Mouse (Mus musculus): ENCODE data around the gene Cbfa2t3. TPM values are rescaled to one million over a fixed set of nuclear protein-coding genes. Genes with fewer than 3 reads are reported as not detected.

The Cbfa2t3 gene
- polyA plus RNA-seq, 1 experiment from 2014 or later, result 4.8 TPM

DNA sequence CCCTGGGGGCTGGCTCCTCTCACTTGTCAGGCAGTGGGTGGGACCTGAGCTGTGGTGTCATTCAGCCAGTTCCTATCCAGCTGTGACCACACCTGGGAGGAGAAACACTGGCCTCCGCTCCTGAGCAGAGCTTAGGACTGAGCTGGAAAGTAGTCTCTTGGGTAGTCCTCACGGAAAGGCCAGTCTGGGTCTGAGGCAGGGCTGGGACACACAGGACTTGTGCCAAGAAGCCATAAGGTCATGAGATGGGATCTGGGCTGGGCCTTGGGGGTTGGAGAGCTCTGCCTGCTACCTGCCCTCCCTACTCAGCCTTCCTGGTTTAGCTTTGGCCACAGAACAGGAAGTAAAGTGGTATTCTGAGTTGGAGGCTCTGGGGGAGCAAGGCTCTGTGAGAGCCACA, 72.0 kb downstream of the Cbfa2t3 start:
- Histone ChIP-seq H3K4me3 (replicated peaks) (no peak overlapping the region), H3K4me1 (no peaks in the 10 kb centered on the region), H3K36me3 (no peaks in the 10 kb centered on the region), H3K4me2 (no peak overlapping the region), H3K27ac (no peak overlapping the region), H3K9ac (no peak overlapping the region), H3K9me3 (no peaks in the 10 kb centered on the region), H3K27me3 (replicated peaks) (peaks cover 10% of the 10 kb centered on the region; the same call in 1 of the 2 replicates)
- 88% methylated on average over 2 of the region's 2 CpGs for WGBS
- ATAC-seq (ENCODE audit: insufficient read depth, low FRiP score, low read depth), result peak; percentile 16; the same call in 1 of the 2 replicates

DNA sequence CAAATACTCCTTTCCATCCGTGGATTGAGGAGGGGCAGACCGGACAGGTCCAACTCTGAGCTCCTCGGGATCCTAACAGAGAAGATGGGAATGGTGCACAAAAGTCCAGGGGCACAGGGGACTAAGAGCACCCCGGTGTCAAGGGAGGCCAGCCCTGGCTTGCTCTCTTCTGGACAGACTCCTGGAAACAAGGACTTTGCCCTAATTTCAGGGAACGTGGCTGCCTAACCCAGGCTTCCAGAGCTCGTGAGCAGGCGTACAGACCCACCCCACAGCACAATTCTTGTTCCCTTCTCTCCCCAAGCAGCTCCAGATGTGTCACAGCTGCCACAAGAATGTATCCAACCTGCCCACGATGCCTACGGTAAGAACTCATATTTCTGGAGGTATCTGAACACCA, 73.1 kb downstream of the Cbfa2t3 start:
- Histone ChIP-seq H3K4me2 (no peak overlapping the region), H3K9me3 (no peaks in the 10 kb centered on the region), H3K4me1 (no peaks in the 10 kb centered on the region), H3K36me3 (no peaks in the 10 kb centered on the region), H3K27ac (no peak overlapping the region), H3K9ac (no peak overlapping the region), H3K4me3 (replicated peaks) (no peak overlapping the region), H3K27me3 (replicated peaks) (peaks cover 10% of the 10 kb centered on the region; the same call in 1 of the 2 replicates)
- 71% methylated on average over 9 of the region's 9 CpGs for WGBS
- ATAC-seq (ENCODE audit: insufficient read depth, low FRiP score, low read depth), result no peak

DNA sequence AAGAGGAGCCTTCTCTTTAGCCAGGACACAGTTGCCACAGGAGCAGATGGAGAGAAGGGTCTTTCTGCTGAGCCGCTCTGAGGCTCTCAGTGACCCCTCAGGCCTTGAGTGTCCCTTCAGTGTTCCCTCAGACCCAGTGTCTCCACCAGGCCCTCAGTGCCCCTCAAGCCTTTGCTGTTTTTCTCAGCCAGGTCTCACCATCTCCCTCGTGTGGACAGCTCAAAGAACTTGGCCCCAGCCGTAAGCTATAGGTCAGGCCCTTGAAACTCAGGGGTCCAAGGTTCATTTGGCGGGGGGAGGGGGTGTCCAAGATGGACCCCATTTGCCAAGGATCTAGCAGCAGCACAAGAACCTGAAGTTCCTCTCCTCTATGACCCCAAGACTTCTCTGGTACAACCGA, 74.3 kb downstream of the Cbfa2t3 start:
- Histone ChIP-seq H3K9me3 (no peaks in the 10 kb centered on the region), H3K4me3 (replicated peaks) (no peak overlapping the region), H3K4me1 (no peaks in the 10 kb centered on the region), H3K9ac (no peak overlapping the region), H3K36me3 (no peaks in the 10 kb centered on the region), H3K4me2 (no peak overlapping the region), H3K27ac (no peak overlapping the region), H3K27me3 (replicated peaks) (0 out of 2 replicates have a peak, but pooled peaks cover 3% of the 10 kb centered on the region)
- 70% methylated on average over 5 of the region's 5 CpGs for WGBS
- ATAC-seq (ENCODE audit: insufficient read depth, low FRiP score, low read depth), result no peak

DNA sequence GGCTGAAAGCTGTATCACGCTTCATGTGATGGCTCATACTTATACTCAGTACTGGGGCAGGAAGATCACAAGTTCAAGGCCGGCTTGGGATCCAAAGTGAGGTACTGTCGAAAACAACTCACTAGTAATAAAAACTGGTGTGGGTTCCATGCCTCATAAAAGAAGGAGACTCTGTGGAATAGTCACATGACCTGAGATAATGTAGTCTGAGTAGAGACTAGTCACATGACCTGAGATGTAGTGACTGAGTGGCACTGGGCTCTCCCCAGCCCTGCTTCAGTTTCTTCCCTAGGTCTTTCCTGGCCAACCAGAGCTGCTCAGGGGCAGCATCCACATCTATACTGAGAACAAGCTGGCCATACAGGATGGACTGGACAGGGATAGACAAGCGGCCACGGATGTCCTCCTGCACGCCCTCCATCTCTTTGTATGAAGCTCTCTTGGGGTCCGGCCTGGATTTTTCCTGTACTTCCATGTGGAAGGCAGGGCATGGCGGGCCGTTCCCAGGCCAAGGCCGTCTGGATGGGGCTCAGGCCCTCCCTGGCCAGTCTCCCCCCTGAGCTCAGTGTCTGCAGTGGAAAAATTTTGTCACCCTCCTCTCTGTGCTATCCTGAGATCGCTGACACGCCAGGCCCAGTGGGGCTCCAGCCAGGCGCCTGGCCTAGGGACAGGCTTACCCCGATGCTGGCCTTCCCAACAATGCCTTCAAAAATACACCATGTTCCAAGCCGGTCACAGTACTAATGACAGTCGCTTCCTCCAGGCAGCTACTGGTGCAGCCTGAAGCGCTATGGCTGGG, 74.9 kb downstream of the Cbfa2t3 start:
- H3K9me3 ChIP-seq, result no peaks in the 10 kb centered on the region
- H3K9ac ChIP-seq, result no peak overlapping the region
- H3K27ac ChIP-seq, result no peak overlapping the region
- no peak for ATAC-seq (ENCODE audit: insufficient read depth, low FRiP score, low read depth)
- WGBS, result 92% methylated on average over 17 of the region's 17 CpGs
- no peak overlapping the region for H3K4me2 ChIP-seq
- H3K4me3 ChIP-seq (replicated peaks), result no peak overlapping the region
- H3K4me1 ChIP-seq, result no peaks in the 10 kb centered on the region
- H3K27me3 ChIP-seq (replicated peaks), result no peaks in the 10 kb centered on the region
- no peaks in the 10 kb centered on the region for H3K36me3 ChIP-seq

DNA sequence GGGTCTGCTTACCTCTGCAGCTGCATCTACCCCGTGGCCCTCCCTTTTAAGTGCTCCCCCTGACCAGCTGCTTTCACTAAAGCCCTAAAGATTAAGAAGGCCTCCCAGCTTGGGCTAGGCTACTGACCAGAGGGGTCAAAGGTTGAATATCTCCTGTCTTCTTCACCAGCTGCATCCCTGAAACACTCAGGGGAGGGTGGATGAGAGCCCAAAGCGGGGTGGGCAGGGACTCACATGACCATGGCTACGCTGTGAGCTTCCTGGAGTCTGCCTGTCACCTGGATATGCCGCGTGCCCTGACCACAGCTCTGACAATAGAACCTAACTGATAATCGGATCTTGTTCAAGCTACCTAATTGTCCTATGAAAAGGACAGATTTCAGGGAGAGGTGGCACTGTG, 76.2 kb downstream of the Cbfa2t3 start, which contains the start of gene Pabpn1l:
TSS of gene Pabpn1l (minus strand) at position 13 of the 400 bp plus-strand sequence.
- Histone ChIP-seq H3K9me3 (no peaks in the 10 kb centered on the region), H3K27ac (no peak within 1 kb of the TSS), H3K4me1 (peaks cover 4% of the 10 kb centered on the region), H3K4me3 (replicated peaks) (no peak within 1 kb of the TSS), H3K36me3 (no peaks in the 10 kb centered on the region), H3K9ac (no peak within 1 kb of the TSS), H3K27me3 (replicated peaks) (no peaks in the 10 kb centered on the region), H3K4me2 (no peak within 1 kb of the TSS)
- WGBS, result 70% methylated on average over 6 of the region's 6 CpGs
- ATAC-seq (ENCODE audit: insufficient read depth, low FRiP score, low read depth), result no peak

DNA sequence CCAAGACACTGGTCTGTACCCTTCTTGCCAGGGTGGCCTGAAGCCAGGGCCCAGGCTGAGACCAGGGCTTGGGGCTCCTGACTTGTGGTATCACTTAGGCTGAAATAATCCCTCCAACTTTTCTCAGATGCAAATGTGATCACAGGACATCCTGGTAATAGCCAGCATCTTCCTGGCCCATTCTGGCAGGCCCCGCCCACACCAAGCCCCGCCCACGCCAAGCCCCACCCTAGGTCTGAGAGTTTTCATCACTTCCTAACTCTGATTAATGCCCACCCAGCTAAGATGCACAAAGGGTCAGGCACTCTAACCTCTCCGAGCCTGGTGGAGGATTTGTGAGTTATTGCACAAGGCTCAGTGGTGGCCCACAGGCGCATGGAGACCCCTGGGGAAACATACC, 78.5 kb downstream of the Cbfa2t3 start:
- Histone ChIP-seq H3K4me3 (replicated peaks) (no peak overlapping the region), H3K9me3 (no peaks in the 10 kb centered on the region), H3K27me3 (replicated peaks) (no peaks in the 10 kb centered on the region), H3K36me3 (no peaks in the 10 kb centered on the region), H3K4me2 (no peak overlapping the region), H3K9ac (no peak overlapping the region), H3K27ac (no peak overlapping the region), H3K4me1 (peaks cover 15% of the 10 kb centered on the region)
- ATAC-seq (ENCODE audit: insufficient read depth, low FRiP score, low read depth), result no peak
- 22% methylated on average over 5 of the region's 5 CpGs for WGBS

DNA sequence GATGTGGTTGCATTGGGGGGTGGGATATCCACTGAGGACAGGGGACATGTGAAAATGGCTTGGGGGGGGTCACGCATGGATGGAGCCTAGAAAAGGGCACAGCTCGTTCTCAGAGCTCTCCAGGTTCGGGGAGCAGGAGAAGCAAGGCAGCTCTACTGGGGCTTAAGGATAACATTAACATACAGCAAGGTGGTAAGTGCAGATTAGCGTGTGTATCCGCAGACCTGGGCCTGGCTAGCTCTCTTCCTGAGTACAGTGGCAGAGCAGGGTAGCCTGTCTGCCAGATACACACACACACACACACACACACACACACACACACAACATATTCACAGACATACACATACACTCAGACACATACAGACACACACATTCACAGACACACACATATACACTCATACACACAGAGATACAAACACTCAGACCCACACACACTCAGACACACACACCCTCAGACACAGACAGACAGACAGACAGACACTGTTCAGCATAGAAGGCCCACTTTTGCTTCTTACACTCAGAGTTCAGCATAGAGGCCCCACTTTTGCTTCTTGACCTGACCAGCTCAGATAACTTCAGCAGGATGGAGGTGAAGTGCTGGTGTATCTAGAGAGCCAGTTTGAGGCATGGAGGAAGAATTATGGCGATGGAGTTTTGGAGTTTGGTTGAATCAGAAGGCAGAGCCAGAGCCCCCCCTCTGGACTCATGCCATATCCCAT, 80.1 kb downstream of the Cbfa2t3 start:
- Histone ChIP-seq H3K4me2 (no peak overlapping the region), H3K4me1 (peaks cover 16% of the 10 kb centered on the region), H3K27ac (no peak overlapping the region), H3K36me3 (no peaks in the 10 kb centered on the region), H3K9me3 (no peaks in the 10 kb centered on the region), H3K27me3 (replicated peaks) (no peaks in the 10 kb centered on the region), H3K4me3 (replicated peaks) (no peak overlapping the region), H3K9ac (no peak overlapping the region)
- WGBS, result 75% methylated on average over 6 of the region's 6 CpGs
- peak; percentile 68; the same call in 1 of the 2 replicates for ATAC-seq (ENCODE audit: insufficient read depth, low FRiP score, low read depth)

DNA sequence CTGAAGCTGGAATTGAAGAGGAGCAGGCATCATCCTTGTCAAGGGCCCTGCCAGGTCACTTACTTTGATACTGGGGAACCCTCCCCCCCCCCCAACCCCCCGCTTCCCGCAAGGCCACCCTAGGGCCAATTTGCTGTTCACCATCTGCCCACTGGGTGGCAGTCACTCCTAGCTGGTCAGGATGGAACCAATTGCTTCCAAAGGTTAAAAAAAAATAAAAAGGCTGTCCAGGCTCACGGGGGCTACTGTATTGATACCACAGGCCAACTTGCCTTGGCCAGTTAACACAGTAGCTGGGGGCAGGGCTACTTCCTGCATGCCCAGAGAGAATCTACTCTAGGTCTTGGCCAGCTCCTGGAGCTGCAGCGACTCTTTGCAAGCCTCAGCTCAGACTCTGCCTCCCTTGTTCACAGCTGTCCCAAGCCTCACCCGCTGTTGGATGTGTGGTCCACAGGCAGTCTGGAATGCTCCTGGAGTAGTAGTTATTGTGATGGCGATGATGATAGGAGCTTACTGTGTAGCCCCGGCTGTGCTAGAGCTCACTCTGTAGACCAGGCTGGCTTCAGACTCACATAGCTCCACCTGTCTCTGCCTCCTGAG, 80.9 kb downstream of the Cbfa2t3 start:
- no peak overlapping the region for H3K27ac ChIP-seq
- no peaks in the 10 kb centered on the region for H3K36me3 ChIP-seq
- H3K4me1 ChIP-seq, result peaks cover 16% of the 10 kb centered on the region
- no peak overlapping the region for H3K9ac ChIP-seq
- no peaks in the 10 kb centered on the region for H3K27me3 ChIP-seq (replicated peaks)
- no peak for ATAC-seq (ENCODE audit: insufficient read depth, low FRiP score, low read depth)
- 37% methylated on average over 5 of the region's 7 CpGs for WGBS
- no peak overlapping the region for H3K4me3 ChIP-seq (replicated peaks)
- H3K4me2 ChIP-seq, result no peak overlapping the region
- H3K9me3 ChIP-seq, result no peaks in the 10 kb centered on the region

DNA sequence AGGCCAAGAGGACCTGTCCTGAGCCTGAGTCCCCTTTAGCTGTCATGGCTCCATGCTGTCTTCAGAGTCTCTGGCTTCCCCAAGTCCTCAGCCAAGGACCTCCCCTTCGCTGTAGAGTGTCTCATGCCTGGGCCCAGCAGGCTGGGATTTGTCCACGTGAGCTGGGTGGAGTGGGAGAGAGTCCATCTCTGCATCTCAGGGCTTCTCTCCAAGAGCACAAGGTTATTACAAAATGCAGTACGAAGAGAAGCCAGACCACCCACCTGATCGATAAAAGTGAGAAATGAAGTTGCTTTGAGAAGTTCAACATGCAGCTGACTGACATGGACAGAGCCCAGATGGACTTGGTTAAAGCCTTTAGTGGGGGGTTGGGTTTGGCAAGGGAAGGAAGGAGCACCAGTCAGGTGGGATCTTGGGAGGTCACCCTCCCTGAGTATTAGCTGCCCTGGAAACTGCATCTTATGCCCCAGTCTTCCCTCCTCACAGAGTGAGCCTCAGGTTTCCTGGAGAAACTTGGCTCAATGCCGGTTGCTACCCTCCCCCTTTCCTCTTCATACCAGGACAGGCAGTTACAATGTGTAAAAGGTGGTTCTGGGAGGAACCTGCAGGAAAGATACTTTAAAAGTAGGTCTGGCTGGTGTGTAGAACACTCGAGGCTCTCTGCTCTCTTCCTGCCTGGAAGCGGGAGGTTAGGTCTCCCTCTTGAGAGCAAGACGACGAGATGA, 82.6 kb downstream of the Cbfa2t3 start:
- no peaks in the 10 kb centered on the region for H3K36me3 ChIP-seq
- no peak overlapping the region for H3K9ac ChIP-seq
- no peaks in the 10 kb centered on the region for H3K27me3 ChIP-seq (replicated peaks)
- H3K4me2 ChIP-seq, result no peak overlapping the region
- no peak for ATAC-seq (ENCODE audit: insufficient read depth, low FRiP score, low read depth)
- H3K9me3 ChIP-seq, result no peaks in the 10 kb centered on the region
- H3K27ac ChIP-seq, result 0 out of 2 replicates have a peak overlapping the region, but pooled peaks have one; percentile 33
- no peak overlapping the region for H3K4me3 ChIP-seq (replicated peaks)
- WGBS, result 55% methylated on average over 9 of the region's 9 CpGs
- H3K4me1 ChIP-seq, result peaks cover 24% of the 10 kb centered on the region

DNA sequence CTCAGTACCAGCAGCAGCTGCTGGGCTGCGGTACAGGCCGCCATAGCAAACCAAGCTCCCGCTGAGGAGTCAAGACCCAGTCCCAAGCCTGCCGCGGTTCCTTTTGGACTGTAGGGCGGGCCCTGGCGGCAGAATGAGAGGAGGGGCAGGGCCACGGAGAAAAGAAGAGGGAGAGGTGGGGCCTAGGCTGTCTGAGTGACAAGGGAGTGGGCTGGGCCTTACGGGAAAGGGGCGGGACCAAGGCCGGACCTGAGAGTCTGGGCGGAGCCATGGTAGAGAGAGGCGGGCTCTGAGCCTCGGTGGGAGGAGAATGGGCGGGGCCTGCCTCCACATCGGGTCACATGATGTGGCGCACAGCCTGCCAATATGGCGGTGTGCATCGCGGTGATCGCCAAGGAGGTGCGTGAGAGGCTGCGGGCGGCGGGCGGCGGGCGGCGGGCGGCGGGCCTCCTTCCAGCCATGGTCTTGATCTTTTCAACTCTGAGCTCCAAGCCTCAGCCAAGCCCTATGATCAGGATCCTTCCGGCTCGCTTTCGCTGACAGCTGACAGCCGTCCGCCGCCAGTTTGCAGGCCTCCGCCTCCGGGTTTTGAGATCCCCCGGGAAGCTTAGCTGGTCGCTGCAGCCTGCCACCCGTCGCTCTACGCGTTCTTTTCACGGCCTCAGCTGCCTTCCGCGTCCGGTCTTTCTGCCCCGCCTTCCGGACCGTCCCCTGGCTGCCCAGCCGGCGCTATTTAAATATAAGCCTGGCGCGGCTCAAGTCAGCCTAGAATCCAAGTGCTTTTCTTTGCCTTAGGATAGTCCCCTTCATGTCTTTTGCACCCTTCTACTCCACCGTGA, 87.4 kb downstream of the Cbfa2t3 start, which contains the start of the genes Galns and Trappc2l:
TSS of gene Galns (minus strand) at position 169 of the 839 bp plus-strand sequence.
TSS of gene Trappc2l (plus strand) at position 346 of the 839 bp plus-strand sequence.
- no peaks in the 10 kb centered on the region for H3K27me3 ChIP-seq (replicated peaks)
- H3K4me2 ChIP-seq, result peak within 1 kb of the TSS; percentile 93
- H3K36me3 ChIP-seq, result no peaks in the 10 kb centered on the region
- H3K4me3 ChIP-seq (replicated peaks), result peak within 1 kb of the TSS; percentile 73
- H3K27ac ChIP-seq, result peak within 1 kb of the TSS; percentile 89
- ATAC-seq (ENCODE audit: insufficient read depth, low FRiP score, low read depth), result peak; percentile 95
- H3K9me3 ChIP-seq, result no peaks in the 10 kb centered on the region
- H3K4me1 ChIP-seq, result peaks cover 24% of the 10 kb centered on the region; the same call in 1 of the 2 replicates
- WGBS, result under 1% methylated on average over 47 of the region's 57 CpGs
- H3K9ac ChIP-seq, result peak within 1 kb of the TSS; percentile 52

Measured in stomach, embryonic 15.5 days (tissue).